Mouse (Mus musculus) embryonic facial prominence, embryonic 10.5 days (tissue): Measurements from ENCODE around the gene Vwa8. TPM values are rescaled to one million over a fixed set of nuclear protein-coding genes. Genes with fewer than 3 reads are reported as not detected.

Experiments
- DNase-seq: peaks from one replicate; pipeline ENCODE4 v3.0.0-alpha.2; 2017; ENCODE audit warnings: low spot score
- H3K27ac ChIP-seq: fragments of 300-500 bp; sonication (generic); replicated peaks from 2 replicates; pipeline ENCODE4 v1.5.1; 2016; ENCODE audit warnings: mild to moderate bottlenecking
- H3K27me3 ChIP-seq: fragments of 300-500 bp; sonication (generic); replicated peaks from 2 replicates; pipeline ENCODE4 v1.6.1; 2016; ENCODE audit warnings: low read depth, mild to moderate bottlenecking; ENCODE audit not compliant: poor library complexity, severe bottlenecking
- H3K36me3 ChIP-seq: fragments of 300-500 bp; sonication (generic); replicated peaks from 2 replicates; pipeline ENCODE4 v1.6.1; 2016; ENCODE audit warnings: mild to moderate bottlenecking, moderate library complexity
- H3K4me1 ChIP-seq: fragments of 300-500 bp; sonication (generic); 2 replicates; pipeline ENCODE4 v1.6.1; 2016
- H3K4me3 ChIP-seq: fragments of 300-500 bp; sonication (generic); 2 replicates; pipeline ENCODE4 v1.5.1; 2016; ENCODE audit warnings: mild to moderate bottlenecking, moderate library complexity
- H3K9me3 ChIP-seq: fragments of 300-500 bp; sonication (generic); 2 replicates; pipeline ENCODE4 v1.6.1; 2016; ENCODE audit warnings: mild to moderate bottlenecking
- WGBS: fragments of 180-500 bp; shearing (Covaris S2); methylation state at CpG from one replicate; pipeline ENCODE4 v1.1.7; 2016; 5-methylcytosine and 5-hydroxymethylcytosine counted together
- polyA plus RNA-seq: library from polyadenylated mRNA; unstranded; fragments of >200 nt; fragmentation: Nextera tagmentation; extraction: Ambion mirVana; gene quantifications from 2 replicates; pipeline ENCODE4 v1.2.1, GENCODE M21; 2016

Vwa8 gene
- polyA plus RNA-seq, 1 experiment from 2014 or later: 7.4 TPM

GRCm38 (mm10) chr14:79142342-79142741 is 293.5 kb downstream of the Vwa8 start:
- 80% methylated on average over 4 of the region's 4 CpGs for WGBS
- Histone ChIP-seq H3K9me3 (no peaks in the 10 kb centered on the region), H3K4me3 (no peak overlapping the region), H3K4me1 (peaks cover 18% of the 10 kb centered on the region), H3K27me3 (no peaks in the 10 kb centered on the region), H3K27ac (no peak overlapping the region), H3K36me3 (no peaks in the 10 kb centered on the region)
- DNase-seq: no peak

GRCm38 (mm10) chr14:79143696-79144095 is 294.8 kb downstream of the Vwa8 start:
- H3K36me3 ChIP-seq: no peaks in the 10 kb centered on the region
- DNase-seq: no peak
- no peaks in the 10 kb centered on the region for H3K27me3 ChIP-seq
- 92% methylated on average over 9 of the region's 9 CpGs for WGBS
- no peaks in the 10 kb centered on the region for H3K9me3 ChIP-seq
- peaks cover 18% of the 10 kb centered on the region for H3K4me1 ChIP-seq
- no peak overlapping the region for H3K4me3 ChIP-seq
- H3K27ac ChIP-seq: no peak overlapping the region

GRCm38 (mm10) chr14:79144278-79145224 is 295.7 kb downstream of the Vwa8 start:
- H3K27me3 ChIP-seq: no peaks in the 10 kb centered on the region
- no peak for DNase-seq
- H3K36me3 ChIP-seq: no peaks in the 10 kb centered on the region
- H3K27ac ChIP-seq: no peak overlapping the region
- H3K9me3 ChIP-seq: no peaks in the 10 kb centered on the region
- 87% methylated on average over 13 of the region's 13 CpGs for whole genome bisulfite sequencing
- H3K4me1 ChIP-seq: peaks cover 16% of the 10 kb centered on the region
- no peak overlapping the region for H3K4me3 ChIP-seq

GRCm38 (mm10) chr14:79151711-79152110 is 302.9 kb downstream of the Vwa8 start:
- WGBS: 89% methylated on average over 7 of the region's 7 CpGs
- H3K27me3 ChIP-seq: no peaks in the 10 kb centered on the region
- no peak for DNase-seq
- H3K36me3 ChIP-seq: no peaks in the 10 kb centered on the region
- H3K4me3 ChIP-seq: no peak overlapping the region
- no peaks in the 10 kb centered on the region for H3K9me3 ChIP-seq
- H3K27ac ChIP-seq: no peak overlapping the region
- H3K4me1 ChIP-seq: peaks cover 12% of the 10 kb centered on the region

- no peak overlapping the region for H3K4me3 ChIP-seq
- H3K36me3 ChIP-seq: no peaks in the 10 kb centered on the region
- WGBS: 85% methylated on average over 6 of the region's 6 CpGs
- no peaks in the 10 kb centered on the region for H3K27me3 ChIP-seq
- no peak for DNase-seq
- no peaks in the 10 kb centered on the region for H3K9me3 ChIP-seq
- peaks cover 30% of the 10 kb centered on the region for H3K4me1 ChIP-seq
- no peak overlapping the region for H3K27ac ChIP-seq
Observed at GRCm38 (mm10) chr14:79153896-79154295, 305.0 kb downstream of the Vwa8 start.

GRCm38 (mm10) chr14:79154961-79155360 is 306.1 kb downstream of the Vwa8 start:
- WGBS: 75% methylated on average over 11 of the region's 11 CpGs
- Histone ChIP-seq H3K4me1 (peaks cover 30% of the 10 kb centered on the region), H3K9me3 (no peaks in the 10 kb centered on the region)

GRCm38 (mm10) chr14:79156526-79157411 is 307.9 kb downstream of the Vwa8 start:
- Histone ChIP-seq H3K36me3 (no peaks in the 10 kb centered on the region), H3K9me3 (no peaks in the 10 kb centered on the region), H3K4me1 (peaks cover 30% of the 10 kb centered on the region), H3K4me3 (no peak overlapping the region), H3K27ac (peak overlapping the region; percentile 72; the same call in 1 of the 2 replicates), H3K27me3 (no peaks in the 10 kb centered on the region)
- no peak for DNase-seq
- 83% methylated on average over 10 of the region's 10 CpGs for WGBS

More at GRCm38 (mm10) chr14:79154961-79155360, 306.1 kb downstream of the Vwa8 start:
- Histone ChIP-seq H3K27ac (no peak overlapping the region), H3K27me3 (no peaks in the 10 kb centered on the region), H3K4me3 (no peak overlapping the region), H3K36me3 (no peaks in the 10 kb centered on the region)
- DNase-seq: no peak

GRCm38 (mm10) chr14:79157451-79158218 is 308.8 kb downstream of the Vwa8 start:
- no peaks in the 10 kb centered on the region for H3K36me3 ChIP-seq
- no peaks in the 10 kb centered on the region for H3K9me3 ChIP-seq
- DNase-seq: peak; percentile 33
- 67% methylated on average over 17 of the region's 17 CpGs for WGBS
- H3K27ac ChIP-seq: peak overlapping the region; percentile 72
- H3K4me3 ChIP-seq: no peak overlapping the region
- no peaks in the 10 kb centered on the region for H3K27me3 ChIP-seq
- peaks cover 30% of the 10 kb centered on the region for H3K4me1 ChIP-seq

- 82% methylated on average over 12 of the region's 12 CpGs for WGBS
- Histone ChIP-seq H3K9me3 (no peaks in the 10 kb centered on the region), H3K27ac (no peak overlapping the region; the same call in 1 of the 2 replicates), H3K4me1 (peaks cover 30% of the 10 kb centered on the region), H3K27me3 (no peaks in the 10 kb centered on the region), H3K4me3 (no peak overlapping the region), H3K36me3 (no peaks in the 10 kb centered on the region)
- no peak for DNase-seq
Observed at GRCm38 (mm10) chr14:79158219-79158521, 309.3 kb downstream of the Vwa8 start.

GRCm38 (mm10) chr14:79158673-79159200 is 309.9 kb downstream of the Vwa8 start:
- H3K9me3 ChIP-seq: no peaks in the 10 kb centered on the region
- H3K27ac ChIP-seq: no peak overlapping the region
- WGBS: 92% methylated on average over 4 of the region's 4 CpGs

GRCm38 (mm10) chr14:79159451-79159850 is 310.6 kb downstream of the Vwa8 start:
- H3K4me1 ChIP-seq: peaks cover 30% of the 10 kb centered on the region
- H3K27ac ChIP-seq: no peak overlapping the region
- 93% methylated on average over 8 of the region's 8 CpGs for WGBS
- H3K27me3 ChIP-seq: no peaks in the 10 kb centered on the region
- H3K4me3 ChIP-seq: no peak overlapping the region
- no peaks in the 10 kb centered on the region for H3K9me3 ChIP-seq
- no peaks in the 10 kb centered on the region for H3K36me3 ChIP-seq
- no peak for DNase-seq

More at GRCm38 (mm10) chr14:79158673-79159200, 309.9 kb downstream of the Vwa8 start:
- Histone ChIP-seq H3K36me3 (no peaks in the 10 kb centered on the region), H3K4me3 (no peak overlapping the region), H3K27me3 (no peaks in the 10 kb centered on the region), H3K4me1 (peaks cover 30% of the 10 kb centered on the region)
- no peak for DNase-seq

- DNase-seq: no peak
- H3K27me3 ChIP-seq: no peaks in the 10 kb centered on the region
- no peak overlapping the region for H3K27ac ChIP-seq
- H3K4me3 ChIP-seq: no peak overlapping the region
- WGBS: 87% methylated on average over 10 of the region's 10 CpGs
- no peaks in the 10 kb centered on the region for H3K9me3 ChIP-seq
- H3K4me1 ChIP-seq: peaks cover 22% of the 10 kb centered on the region
- H3K36me3 ChIP-seq: no peaks in the 10 kb centered on the region
Observed at GRCm38 (mm10) chr14:79160486-79160885, 311.6 kb downstream of the Vwa8 start.
